Mouse (Mus musculus) lung, embryonic 14.5 days (tissue): ENCODE measurements at regions not wholly inside any gene's neighbourhood (a gene's known extent, or its start where the extent isn't known, plus 50 kb on each side); places are given as distances from the start of the nearest gene placed in this dataset.
A peak's percentile ranks its signal among the peaks of the same experiment; 100 is the strongest.

Source experiments
- ATAC-seq: fragments of 200-750 bp; cut with Nextera tagmentation; 2 replicates; pipeline ENCODE4 v1.8.0; 2017; ENCODE audit warnings: mild to moderate bottlenecking, moderate TSS enrichment, moderate library complexity; ENCODE audit not compliant: insufficient read depth
- DNase-seq: peaks from one replicate; pipeline ENCODE4 v3.0.0-alpha.2; 2015
- H3K27ac ChIP-seq: fragments of 300-500 bp; sonication (generic); 2 replicates; pipeline ENCODE4 v1.5.1; 2014; ENCODE audit warnings: low read depth, mild to moderate bottlenecking, moderate library complexity
- H3K27me3 ChIP-seq: fragments of 300-500 bp; sonication (generic); 2 replicates; pipeline ENCODE4 v1.6.1; 2014; ENCODE audit warnings: low read length, control low read depth; ENCODE audit not compliant: insufficient read depth
- H3K36me3 ChIP-seq: fragments of 300-500 bp; sonication (generic); 2 replicates; pipeline ENCODE4 v1.6.1; 2014; ENCODE audit warnings: control low read depth; ENCODE audit not compliant: insufficient read depth
- H3K4me1 ChIP-seq: fragments of 300-500 bp; sonication (generic); 2 replicates; pipeline ENCODE4 v1.6.1; 2014; ENCODE audit warnings: antibody characterized with exemption, control low read depth; ENCODE audit not compliant: insufficient read depth
- H3K4me2 ChIP-seq: fragments of 300-500 bp; sonication (generic); 2 replicates; pipeline ENCODE4 v1.6.1; 2014; ENCODE audit warnings: mild to moderate bottlenecking
- H3K4me3 ChIP-seq: fragments of 300-500 bp; sonication (generic); 2 replicates; pipeline ENCODE4 v1.5.1; 2014; ENCODE audit warnings: low read depth, low read length
- H3K9ac ChIP-seq: fragments of 300-500 bp; sonication (generic); 2 replicates; pipeline ENCODE4 v1.6.1; 2014
- H3K9me3 ChIP-seq: fragments of 300-500 bp; sonication (generic); 2 replicates; pipeline ENCODE4 v1.6.1; 2016; ENCODE audit warnings: low read depth, low read length, control low read depth
- CTCF ChIP-seq: IDR thresholded peaks from 2 replicates; pipeline ENCODE4 v1.5.1; 2016; ENCODE audit warnings: antibody characterized with exemption, low read depth
- WGBS: fragments of 180-500 bp; shearing (Covaris S2); extraction: QIAGEN DNeasy Blood & Tissue Kit; methylation state at CpG from one replicate; pipeline ENCODE4 v1.1.7; 2014; 5-methylcytosine and 5-hydroxymethylcytosine counted together

GRCm38 (mm10) chr7:62179387-62179786 lies 167.0 kb upstream of the Ndn start:
- Histone ChIP-seq H3K9ac (no peak overlapping the region), H3K9me3 (no peaks in the 10 kb centered on the region), H3K27me3 (no peaks in the 10 kb centered on the region), H3K4me1 (no peaks in the 10 kb centered on the region), H3K27ac (no peak overlapping the region), H3K4me3 (no peak overlapping the region), H3K4me2 (no peak overlapping the region), H3K36me3 (no peaks in the 10 kb centered on the region)
- WGBS, result 47% methylated on average over 2 of the region's 2 CpGs
- peak; percentile 45 for DNase-seq
- ATAC-seq, result no peak
- TF ChIP-seq CTCF, result peak; percentile 32

GRCm38 (mm10) chr7:62208529-62208928 lies 137.8 kb upstream of the Ndn start:
- no peaks in the 10 kb centered on the region for H3K27me3 ChIP-seq
- no peak overlapping the region for H3K9ac ChIP-seq
- H3K4me3 ChIP-seq, result no peak overlapping the region; the same call in 1 of the 2 replicates
- H3K27ac ChIP-seq, result no peak overlapping the region
- TF ChIP-seq CTCF, result no peak
- no peaks in the 10 kb centered on the region for H3K9me3 ChIP-seq
- ATAC-seq, result no peak
- H3K4me1 ChIP-seq, result no peaks in the 10 kb centered on the region
- H3K36me3 ChIP-seq, result no peaks in the 10 kb centered on the region
- no peak for DNase-seq
- peak overlapping the region; percentile 47 for H3K4me2 ChIP-seq

GRCm38 (mm10) chr7:62209117-62209700 lies 137.2 kb upstream of the Ndn start:
- H3K9me3 ChIP-seq, result no peaks in the 10 kb centered on the region
- peak; percentile 64 for TF ChIP-seq CTCF
- no peak overlapping the region for H3K27ac ChIP-seq
- H3K9ac ChIP-seq, result peak overlapping the region; percentile 38; the same call in 1 of the 2 replicates
- H3K27me3 ChIP-seq, result no peaks in the 10 kb centered on the region
- no peaks in the 10 kb centered on the region for H3K36me3 ChIP-seq
- peak overlapping the region; percentile 39 for H3K4me3 ChIP-seq
- H3K4me1 ChIP-seq, result no peaks in the 10 kb centered on the region
- peak overlapping the region; percentile 46 for H3K4me2 ChIP-seq
- WGBS, result 24% methylated on average over 12 of the region's 12 CpGs
- DNase-seq (peak; percentile 83), ATAC-seq (peak; percentile 91; the same call in 1 of the 2 replicates)

GRCm38 (mm10) chr7:62225184-62225583 lies 121.2 kb upstream of the Ndn start:
- ATAC-seq (no peak), DNase-seq (no peak)
- WGBS, result 29% methylated on average over 4 of the region's 4 CpGs

GRCm38 (mm10) chr7:62227727-62228126 lies 118.6 kb upstream of the Ndn start:
- Histone ChIP-seq H3K27ac (no peak overlapping the region), H3K4me3 (no peak overlapping the region), H3K9ac (no peak overlapping the region), H3K4me1 (no peaks in the 10 kb centered on the region), H3K4me2 (no peak overlapping the region), H3K9me3 (no peaks in the 10 kb centered on the region), H3K27me3 (no peaks in the 10 kb centered on the region), H3K36me3 (no peaks in the 10 kb centered on the region)
- TF ChIP-seq CTCF, result peak; percentile 55
- no peak for ATAC-seq
- peak; percentile 63 for DNase-seq
- 11% methylated on average over 1 of the region's 1 CpGs for WGBS

More at GRCm38 (mm10) chr7:62225184-62225583, 121.2 kb upstream of the Ndn start:
- no peaks in the 10 kb centered on the region for H3K9me3 ChIP-seq
- H3K27me3 ChIP-seq, result no peaks in the 10 kb centered on the region
- H3K36me3 ChIP-seq, result no peaks in the 10 kb centered on the region
- H3K9ac ChIP-seq, result no peak overlapping the region
- no peak for TF ChIP-seq CTCF
- no peaks in the 10 kb centered on the region for H3K4me1 ChIP-seq
- no peak overlapping the region for H3K4me2 ChIP-seq
- H3K27ac ChIP-seq, result no peak overlapping the region
- no peak overlapping the region for H3K4me3 ChIP-seq

- peak overlapping the region; percentile 30; the same call in 1 of the 2 replicates for H3K27ac ChIP-seq
- H3K36me3 ChIP-seq, result no peaks in the 10 kb centered on the region
- no peaks in the 10 kb centered on the region for H3K4me1 ChIP-seq
- no peak overlapping the region for H3K9ac ChIP-seq
- H3K9me3 ChIP-seq, result no peaks in the 10 kb centered on the region
- no peak for TF ChIP-seq CTCF
- H3K4me2 ChIP-seq, result peak overlapping the region; percentile 52
- 15% methylated on average over 2 of the region's 2 CpGs for WGBS
- ATAC-seq (peak; percentile 56), DNase-seq (no peak)
- no peaks in the 10 kb centered on the region for H3K27me3 ChIP-seq
- H3K4me3 ChIP-seq, result peak overlapping the region; percentile 19; the same call in 1 of the 2 replicates
Measured at GRCm38 (mm10) chr7:62230713-62231112, 115.7 kb upstream of the Ndn start.

- H3K9me3 ChIP-seq, result no peaks in the 10 kb centered on the region
- H3K27ac ChIP-seq, result peak overlapping the region; percentile 30; the same call in 1 of the 2 replicates
- no peaks in the 10 kb centered on the region for H3K4me1 ChIP-seq
- peak; percentile 77 for DNase-seq
- peak overlapping the region; percentile 52 for H3K4me2 ChIP-seq
- no peaks in the 10 kb centered on the region for H3K36me3 ChIP-seq
- peak overlapping the region; percentile 19 for H3K4me3 ChIP-seq
- no peak overlapping the region for H3K9ac ChIP-seq
- WGBS, result 14% methylated on average over 13 of the region's 13 CpGs
- peak; percentile 21; the same call in 1 of the 2 replicates for TF ChIP-seq CTCF
- H3K27me3 ChIP-seq, result no peaks in the 10 kb centered on the region
- ATAC-seq, result peak; percentile 95
Measured at GRCm38 (mm10) chr7:62231120-62231574, 115.2 kb upstream of the Ndn start.
